Mouse (Mus musculus) cortical plate, adult 2 months (tissue): ENCODE measurements around the gene Akip1.

Experiments
- CTCF ChIP-seq: fragments of 200-500 bp; IDR thresholded peaks from 2 replicates; pipeline ENCODE4 v1.5.1; 2011; ENCODE audit warnings: mild to moderate bottlenecking, control low read depth, low read length; ENCODE audit not compliant: insufficient read depth; ENCODE audit errors: extremely low read depth
- POLR2A ChIP-seq: fragments of 200-500 bp; IDR thresholded peaks from 2 replicates; pipeline ENCODE4 v1.6.1; 2011; ENCODE audit warnings: mild to moderate bottlenecking, low read length, control low read depth; ENCODE audit not compliant: insufficient read depth; ENCODE audit errors: extremely low read depth

DNA sequence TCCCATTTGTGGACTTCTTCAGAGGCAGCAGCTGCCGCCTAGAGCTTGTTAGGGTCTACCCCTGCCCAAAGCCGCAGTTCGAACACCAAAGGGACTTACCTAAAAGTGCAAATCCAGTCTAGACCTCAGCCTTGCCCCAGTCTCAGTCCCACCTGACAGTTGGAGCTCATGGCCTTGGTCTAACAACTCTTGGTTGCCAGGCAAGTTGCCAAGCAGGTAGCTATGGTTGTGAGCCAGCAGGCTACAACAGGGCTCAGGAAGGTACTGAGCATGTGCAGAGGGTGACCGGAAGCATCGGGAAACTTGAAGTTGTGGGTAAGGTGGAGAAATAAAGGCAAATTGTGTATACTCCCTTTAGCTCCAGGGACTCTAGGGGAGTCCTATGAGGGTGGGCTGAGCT, 20.2 kb downstream of the Akip1 start, which contains the start of gene BC051019:
- TF ChIP-seq CTCF (no peak), POLR2A (no peak)
